Mouse (Mus musculus): ENCODE data around the gene Uck1.

DNA sequence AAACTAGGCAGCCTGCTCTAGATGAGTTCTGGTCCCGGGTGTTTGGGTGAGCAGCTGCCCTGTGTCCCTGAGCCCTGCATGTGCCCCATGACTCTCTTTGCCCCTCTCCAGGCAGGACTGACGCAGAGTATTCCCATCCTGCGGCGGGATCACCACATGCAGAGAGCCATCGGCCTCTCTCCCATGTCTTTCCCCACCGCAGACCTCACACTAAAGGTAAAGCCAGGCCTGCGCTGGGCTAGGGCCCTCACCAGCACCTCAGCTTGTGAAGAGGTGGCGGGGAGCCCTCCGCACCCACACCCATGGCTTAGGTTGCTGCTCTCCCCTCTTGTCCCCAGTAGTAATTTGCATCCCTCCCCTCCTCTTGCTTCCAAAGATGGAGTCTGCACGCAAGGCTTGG lies 39.0 kb downstream of the Uck1 start:
- TF ChIP-seq CTCF (IDR thresholded peaks at IDR 0.05; ENCODE audit: low read depth, low read length) (no peak), EP300 (IDR thresholded peaks at IDR 0.05; ENCODE audit: insufficient read depth, low read depth, low read length) (no peak)
